Mouse (Mus musculus): Measurements from ENCODE around the gene Csrp2. TPM values are rescaled to one million over a fixed set of nuclear protein-coding genes. Genes with fewer than 3 reads are reported as not detected.

Csrp2 gene
- 275 and 290 TPM in 2 replicates for polyA plus RNA-seq (2016; fragmentation: Nextera tagmentation; extraction: Ambion mirVana)

DNA sequence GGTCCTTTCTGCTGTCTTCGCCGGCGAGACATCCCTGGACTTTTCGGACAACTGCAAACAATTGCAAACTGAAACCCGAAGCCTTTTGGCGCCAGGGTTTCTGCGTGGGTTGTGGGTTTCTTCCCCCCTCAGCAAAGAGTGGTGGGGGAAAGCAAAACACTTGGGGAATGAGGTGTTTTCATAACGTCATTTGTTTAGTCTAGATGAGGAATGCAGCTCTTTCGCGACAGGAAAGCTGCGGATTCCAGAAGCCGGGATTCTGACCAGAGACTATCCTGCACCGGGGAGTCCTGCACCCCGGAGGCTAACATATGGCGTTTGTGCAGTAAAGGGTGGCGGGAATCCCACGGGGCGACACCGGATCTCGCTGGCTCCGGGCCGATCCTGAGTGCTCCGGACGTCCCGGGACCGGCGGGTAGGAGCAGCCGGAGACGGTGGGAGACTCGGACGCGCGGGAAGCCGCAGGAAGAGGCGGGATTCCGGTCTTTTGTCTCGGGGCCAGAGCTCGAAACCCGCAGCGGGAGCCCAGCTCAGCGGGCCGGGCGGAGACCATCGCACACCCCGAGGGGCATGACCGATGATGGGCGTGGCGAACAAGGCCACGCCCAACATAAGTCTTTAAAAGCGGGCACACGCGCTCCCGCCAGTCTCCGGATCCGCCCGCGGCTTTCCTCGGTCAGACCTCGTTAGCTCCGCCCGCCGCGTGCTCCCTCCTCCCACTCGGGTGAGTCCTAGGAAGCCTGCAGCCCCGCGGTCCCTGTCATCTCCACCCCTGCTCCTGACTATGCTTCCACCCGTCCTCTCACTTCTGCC is at the start of gene Csrp2:
TSS of gene Csrp2 (plus strand) at position 259 of the 813 bp plus-strand sequence.
- WGBS = under 1% methylated on average over 67 of the region's 67 CpGs
- Histone ChIP-seq H3K27ac (replicated peaks) (peak within 1 kb of the TSS; percentile 99), H3K9me3 (no peaks in the 10 kb centered on the region), H3K4me3 (peak within 1 kb of the TSS; percentile 85), H3K36me3 (replicated peaks) (peaks cover 14% of the 10 kb centered on the region), H3K27me3 (replicated peaks; ENCODE audit: low read depth, poor library complexity, severe bottlenecking) (no peaks in the 10 kb centered on the region), H3K4me1 (peaks cover 56% of the 10 kb centered on the region)
- DNase-seq (ENCODE audit: low spot score) = peak; percentile 97

DNA sequence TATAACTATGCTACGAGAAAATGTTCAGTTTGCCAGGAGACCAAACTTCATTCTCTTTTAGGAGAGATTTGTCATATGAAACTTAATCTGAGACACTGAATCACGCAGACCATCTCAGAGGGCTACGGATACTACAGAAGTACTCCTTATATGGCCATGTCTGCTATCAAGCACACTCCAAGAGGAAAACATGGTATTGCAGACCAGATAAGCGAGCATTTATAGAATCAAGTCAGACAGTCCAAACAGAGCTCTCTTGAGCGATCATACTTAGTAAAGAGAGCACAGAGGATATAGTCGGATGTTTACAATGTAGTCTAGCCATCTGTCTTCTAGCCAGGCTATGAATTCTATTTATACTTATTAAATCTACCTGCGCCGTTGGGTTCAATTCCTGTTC is 44.7 kb upstream of the Csrp2 start:
- WGBS = 93% methylated on average over 8 of the region's 8 CpGs
- peaks cover 24% of the 10 kb centered on the region for H3K4me1 ChIP-seq
- H3K27me3 ChIP-seq (replicated peaks; ENCODE audit: low read depth, poor library complexity, severe bottlenecking) = no peaks in the 10 kb centered on the region
- H3K9me3 ChIP-seq = no peaks in the 10 kb centered on the region
- no peak overlapping the region for H3K27ac ChIP-seq (replicated peaks)
- H3K36me3 ChIP-seq (replicated peaks) = no peaks in the 10 kb centered on the region
- H3K4me3 ChIP-seq = no peak overlapping the region
- DNase-seq (ENCODE audit: low spot score) = no peak

DNA sequence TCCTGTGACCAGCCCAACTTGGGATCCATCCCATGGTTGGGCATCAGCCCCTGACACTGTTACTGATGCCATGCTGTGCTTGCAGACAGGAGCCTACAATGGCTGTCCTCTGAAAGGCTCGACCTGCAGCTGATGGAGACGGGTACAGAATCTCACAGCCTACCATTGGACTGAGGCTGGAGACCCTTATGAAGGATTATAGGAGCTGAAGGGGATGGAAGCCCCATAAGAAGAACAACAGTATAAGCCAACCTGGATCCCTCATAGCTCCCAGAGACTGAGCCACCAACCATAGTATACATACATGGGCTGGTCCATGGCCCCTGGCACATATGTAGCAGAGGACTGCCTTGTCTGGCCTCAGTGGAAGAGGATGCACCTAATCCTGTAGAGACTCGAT is 42.6 kb upstream of the Csrp2 start:
- Histone ChIP-seq H3K27ac (replicated peaks) (no peak overlapping the region), H3K4me3 (no peak overlapping the region), H3K4me1 (peaks cover 29% of the 10 kb centered on the region), H3K27me3 (replicated peaks; ENCODE audit: low read depth, poor library complexity, severe bottlenecking) (no peaks in the 10 kb centered on the region), H3K36me3 (replicated peaks) (no peaks in the 10 kb centered on the region), H3K9me3 (no peaks in the 10 kb centered on the region)
- DNase-seq (ENCODE audit: low spot score) = no peak
- WGBS = 90% methylated on average over 3 of the region's 3 CpGs

DNA sequence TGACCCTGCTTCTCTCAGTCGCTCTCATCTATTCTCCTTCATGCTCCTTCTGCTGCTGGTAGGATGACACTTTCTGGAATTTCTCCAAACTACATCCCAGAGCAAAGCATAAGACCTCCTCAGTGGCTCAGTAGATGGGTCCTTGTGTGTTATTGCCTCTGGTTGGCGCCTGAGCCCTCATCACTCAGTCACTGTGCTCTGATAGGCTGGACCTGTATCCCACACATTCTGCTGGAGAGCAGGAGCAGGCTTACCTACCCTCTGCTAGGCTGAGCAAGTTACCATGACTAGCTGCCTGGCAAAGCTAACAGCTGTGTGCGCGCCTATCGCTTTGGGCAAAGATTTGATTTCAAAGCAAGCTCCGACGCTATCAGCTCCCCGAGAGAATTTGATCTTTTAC is 41.7 kb upstream of the Csrp2 start:
- H3K4me3 ChIP-seq = no peak overlapping the region
- no peaks in the 10 kb centered on the region for H3K9me3 ChIP-seq
- H3K27me3 ChIP-seq (replicated peaks; ENCODE audit: low read depth, poor library complexity, severe bottlenecking) = no peaks in the 10 kb centered on the region
- peak; percentile 16 for DNase-seq (ENCODE audit: low spot score)
- 74% methylated on average over 8 of the region's 8 CpGs for WGBS
- peaks cover 29% of the 10 kb centered on the region for H3K4me1 ChIP-seq
- no peaks in the 10 kb centered on the region for H3K36me3 ChIP-seq (replicated peaks)
- peak overlapping the region; percentile 78; the same call in 1 of the 2 replicates for H3K27ac ChIP-seq (replicated peaks)

DNA sequence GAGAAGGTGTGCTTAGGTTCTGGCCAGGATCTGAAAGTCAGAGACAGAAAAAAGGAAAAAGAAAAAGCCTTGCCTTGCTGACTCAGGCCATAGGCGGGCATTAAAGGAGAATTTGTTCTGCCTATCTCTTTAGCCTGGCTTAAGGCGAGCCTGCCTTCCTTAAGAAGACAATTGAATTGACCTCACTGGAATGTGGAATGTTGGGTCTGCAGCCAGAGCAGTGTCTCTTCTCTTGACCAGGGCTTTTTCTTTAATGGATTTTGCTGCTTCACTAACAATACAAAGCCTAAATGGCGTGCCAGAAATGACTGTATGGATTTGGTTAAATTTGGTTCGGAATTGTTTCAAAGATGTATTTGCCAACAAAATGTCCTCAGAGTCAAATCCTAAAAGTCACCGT is 40.9 kb upstream of the Csrp2 start:
- peak; percentile 23 for DNase-seq (ENCODE audit: low spot score)
- peak overlapping the region; percentile 78 for H3K27ac ChIP-seq (replicated peaks)
- H3K36me3 ChIP-seq (replicated peaks) = no peaks in the 10 kb centered on the region
- no peaks in the 10 kb centered on the region for H3K27me3 ChIP-seq (replicated peaks; ENCODE audit: low read depth, poor library complexity, severe bottlenecking)
- H3K9me3 ChIP-seq = no peaks in the 10 kb centered on the region
- 31% methylated on average over 5 of the region's 5 CpGs for WGBS
- no peak overlapping the region for H3K4me3 ChIP-seq
- H3K4me1 ChIP-seq = peaks cover 29% of the 10 kb centered on the region

DNA sequence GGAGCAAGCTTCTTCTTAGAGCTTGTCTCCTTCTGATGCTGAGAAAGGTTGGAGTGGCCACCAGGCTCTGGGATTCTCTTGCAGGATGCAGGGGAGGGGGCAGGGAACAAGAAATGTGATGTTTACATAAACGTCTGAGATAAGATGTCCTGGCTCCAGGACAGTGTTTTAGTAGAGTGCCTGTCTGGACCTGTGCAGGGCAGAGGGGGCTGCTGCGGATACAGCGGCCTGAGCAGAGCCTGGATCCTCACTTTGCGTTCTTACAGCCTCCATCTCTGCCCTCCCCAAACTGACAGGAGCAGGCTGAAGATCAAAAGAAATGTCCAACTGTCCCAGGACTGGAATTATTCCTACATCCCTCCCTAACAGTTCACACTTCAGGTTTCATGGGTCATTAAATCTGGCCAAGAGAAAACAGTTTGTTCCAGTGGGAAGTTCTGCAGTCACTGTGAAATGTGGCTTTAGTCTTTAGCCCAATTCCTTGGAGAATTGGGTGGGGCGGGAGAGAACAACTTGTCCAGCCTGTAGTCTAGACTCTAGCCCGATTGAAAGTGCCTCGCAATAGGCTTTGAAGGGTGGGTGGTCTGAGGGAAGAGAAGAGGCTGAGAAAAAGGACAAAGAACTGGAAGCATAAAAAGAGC is 40.0 kb upstream of the Csrp2 start:
- DNase-seq (ENCODE audit: low spot score) = peak; percentile 42

DNA sequence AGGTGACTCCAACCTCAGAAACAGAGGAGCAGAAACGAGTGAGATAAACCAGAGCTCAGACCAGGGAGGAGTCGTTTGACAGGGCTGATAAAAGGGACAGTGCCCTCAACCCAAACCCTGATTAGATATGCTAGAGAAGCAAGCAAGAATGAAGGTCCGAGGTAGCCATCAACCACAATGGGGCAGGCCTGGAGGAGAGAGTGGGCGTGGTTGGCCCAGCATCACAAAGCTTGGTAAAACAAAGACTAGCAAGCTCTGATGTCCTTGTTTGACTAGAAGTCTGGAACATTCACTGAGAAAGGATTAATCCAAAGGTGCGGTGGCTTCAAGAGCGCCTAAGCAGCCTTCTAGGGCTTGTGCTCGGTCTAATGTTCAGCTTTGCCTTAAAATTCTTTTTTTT is 38.2 kb upstream of the Csrp2 start:
- Histone ChIP-seq H3K9me3 (no peaks in the 10 kb centered on the region), H3K36me3 (replicated peaks) (no peaks in the 10 kb centered on the region), H3K4me3 (no peak overlapping the region), H3K27me3 (replicated peaks; ENCODE audit: low read depth, poor library complexity, severe bottlenecking) (no peaks in the 10 kb centered on the region), H3K4me1 (peaks cover 27% of the 10 kb centered on the region), H3K27ac (replicated peaks) (no peak overlapping the region)
- 80% methylated on average over 7 of the region's 7 CpGs for WGBS
- DNase-seq (ENCODE audit: low spot score) = no peak

More for the DNA sequence above, 40.0 kb upstream of the Csrp2 start:
- 24% methylated on average over 7 of the region's 7 CpGs for WGBS
- peak overlapping the region; percentile 78 for H3K27ac ChIP-seq (replicated peaks)
- H3K27me3 ChIP-seq (replicated peaks; ENCODE audit: low read depth, poor library complexity, severe bottlenecking) = no peaks in the 10 kb centered on the region
- no peaks in the 10 kb centered on the region for H3K9me3 ChIP-seq
- no peaks in the 10 kb centered on the region for H3K36me3 ChIP-seq (replicated peaks)
- 0 out of 2 replicates have a peak overlapping the region, but pooled peaks have one; percentile 0 for H3K4me3 ChIP-seq
- H3K4me1 ChIP-seq = peaks cover 27% of the 10 kb centered on the region

DNA sequence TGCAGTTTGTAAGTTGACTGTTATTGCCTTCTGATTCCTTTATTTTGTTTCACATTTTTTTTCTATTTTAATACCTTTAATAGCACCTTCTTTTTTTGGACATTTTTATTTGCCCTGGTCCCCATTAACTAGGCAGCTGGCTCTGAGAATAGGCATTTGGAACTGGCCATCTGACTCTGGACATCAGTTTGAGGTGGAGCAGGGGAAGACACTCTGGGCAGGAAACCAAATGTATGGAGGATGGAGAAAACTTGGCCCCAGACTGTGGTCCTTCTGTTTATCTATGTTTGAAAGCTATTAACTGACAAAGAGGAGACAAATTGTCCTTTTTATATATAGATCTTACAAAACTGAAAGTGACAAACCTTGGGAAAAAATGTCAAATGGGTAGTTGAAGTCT is 36.9 kb upstream of the Csrp2 start:
- H3K4me1 ChIP-seq = peaks cover 26% of the 10 kb centered on the region
- H3K27me3 ChIP-seq (replicated peaks; ENCODE audit: low read depth, poor library complexity, severe bottlenecking) = no peaks in the 10 kb centered on the region
- DNase-seq (ENCODE audit: low spot score) = no peak
- no peak overlapping the region for H3K4me3 ChIP-seq
- no peaks in the 10 kb centered on the region for H3K36me3 ChIP-seq (replicated peaks)
- H3K27ac ChIP-seq (replicated peaks) = no peak overlapping the region
- H3K9me3 ChIP-seq = no peaks in the 10 kb centered on the region

DNA sequence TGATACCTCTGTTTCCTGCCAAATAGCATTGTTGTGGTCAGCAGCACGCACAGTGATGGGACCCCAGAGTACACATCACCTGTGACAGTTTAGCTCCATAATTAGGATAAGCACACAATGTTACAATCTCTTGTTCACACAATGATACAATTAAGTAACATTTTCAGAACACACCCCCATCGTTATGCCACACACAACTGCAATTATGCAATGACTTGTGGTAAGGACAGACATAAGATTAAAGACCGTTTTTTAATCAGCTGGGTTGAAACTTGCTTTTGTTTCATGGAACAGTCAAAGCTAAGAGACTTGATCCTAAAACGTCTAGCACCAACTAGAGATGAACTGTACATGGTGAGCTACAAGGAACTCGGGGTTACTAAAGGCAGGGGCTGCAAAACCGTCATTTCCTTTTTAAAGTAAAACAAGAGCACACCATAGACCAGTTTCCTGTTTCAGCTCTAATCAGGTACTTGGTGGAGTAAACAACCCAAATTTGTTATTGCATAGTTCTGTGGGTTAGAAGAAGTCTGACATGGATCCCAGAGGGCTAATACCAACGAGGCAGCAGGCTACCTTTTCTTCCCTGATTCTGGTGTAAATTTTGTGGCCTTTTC is 28.8 kb upstream of the Csrp2 start:
- H3K4me3 ChIP-seq = no peak overlapping the region
- no peaks in the 10 kb centered on the region for H3K4me1 ChIP-seq
- no peak for DNase-seq (ENCODE audit: low spot score)
- H3K36me3 ChIP-seq (replicated peaks) = no peaks in the 10 kb centered on the region
- no peaks in the 10 kb centered on the region for H3K9me3 ChIP-seq
- 66% methylated on average over 7 of the region's 7 CpGs for WGBS
- H3K27ac ChIP-seq (replicated peaks) = no peak overlapping the region
- no peaks in the 10 kb centered on the region for H3K27me3 ChIP-seq (replicated peaks; ENCODE audit: low read depth, poor library complexity, severe bottlenecking)

DNA sequence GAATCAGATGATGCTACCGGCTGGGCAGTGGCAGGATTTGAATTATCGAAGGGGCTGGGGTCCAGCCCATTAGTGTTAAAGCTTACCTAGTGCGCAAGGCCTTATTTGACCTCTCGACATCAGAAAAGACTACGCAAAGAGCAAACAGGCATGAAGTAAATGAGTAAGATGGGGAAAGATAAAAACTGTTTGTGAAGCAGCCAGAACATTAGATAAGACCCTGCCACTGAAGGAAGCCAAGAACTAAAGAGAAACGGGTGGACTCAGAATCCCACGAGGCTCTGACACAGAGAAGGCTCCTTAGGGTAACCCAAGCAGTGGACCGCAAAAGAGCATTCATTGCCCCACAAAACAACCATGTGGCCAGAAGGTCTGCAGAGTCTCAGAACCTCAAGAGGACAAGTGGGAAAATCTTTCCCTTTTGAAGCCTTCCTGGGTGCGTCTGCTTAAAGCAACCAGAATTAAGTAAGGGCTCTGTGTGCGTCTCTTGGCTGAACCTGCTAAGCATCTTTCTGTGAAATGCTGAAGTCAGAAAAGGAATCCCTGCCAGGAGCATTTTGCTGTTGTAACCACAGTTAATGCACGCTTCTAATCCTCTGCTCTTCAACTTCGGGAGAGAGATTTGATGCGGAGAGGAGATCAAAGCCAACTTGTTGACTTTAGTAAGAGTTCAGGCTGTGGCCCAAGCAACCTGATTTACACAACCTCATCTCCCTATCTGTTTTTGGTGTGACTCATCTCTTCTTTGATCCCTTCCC is 19.7 kb upstream of the Csrp2 start:
- WGBS = 72% methylated on average over 13 of the region's 13 CpGs
- DNase-seq (ENCODE audit: low spot score) = no peak
- H3K27ac ChIP-seq (replicated peaks) = no peak overlapping the region

DNA sequence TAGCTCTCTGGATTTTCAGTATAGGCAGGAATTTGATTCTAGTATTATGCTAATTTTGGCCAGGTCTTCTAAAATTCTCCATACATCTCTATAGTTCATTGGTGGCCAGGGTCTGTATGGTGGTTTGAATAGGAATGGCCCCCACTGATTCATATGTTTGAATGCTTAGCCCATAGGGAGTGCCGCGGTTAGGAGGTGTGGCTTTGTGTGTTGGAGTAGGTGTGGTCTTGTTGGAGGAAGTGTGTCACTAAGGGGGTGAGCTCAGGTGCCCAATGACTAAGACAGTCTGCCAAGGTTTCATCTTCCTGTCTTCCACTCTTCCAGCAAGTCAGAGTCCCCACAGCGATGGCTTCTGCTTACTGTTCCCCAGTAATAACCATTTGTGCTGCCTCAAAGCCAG is 15.7 kb upstream of the Csrp2 start:
- no peaks in the 10 kb centered on the region for H3K9me3 ChIP-seq
- H3K27me3 ChIP-seq (replicated peaks; ENCODE audit: low read depth, poor library complexity, severe bottlenecking) = no peaks in the 10 kb centered on the region
- no peaks in the 10 kb centered on the region for H3K36me3 ChIP-seq (replicated peaks)
- no peak for DNase-seq (ENCODE audit: low spot score)
- no peak overlapping the region for H3K27ac ChIP-seq (replicated peaks)
- no peaks in the 10 kb centered on the region for H3K4me1 ChIP-seq
- H3K4me3 ChIP-seq = no peak overlapping the region
- 93% methylated on average over 3 of the region's 3 CpGs for WGBS

More for the DNA sequence above, 19.7 kb upstream of the Csrp2 start:
- Histone ChIP-seq H3K36me3 (replicated peaks) (no peaks in the 10 kb centered on the region), H3K4me3 (no peak overlapping the region), H3K4me1 (no peaks in the 10 kb centered on the region), H3K27me3 (replicated peaks; ENCODE audit: low read depth, poor library complexity, severe bottlenecking) (no peaks in the 10 kb centered on the region), H3K9me3 (no peaks in the 10 kb centered on the region; the same call in 1 of the 2 replicates)

DNA sequence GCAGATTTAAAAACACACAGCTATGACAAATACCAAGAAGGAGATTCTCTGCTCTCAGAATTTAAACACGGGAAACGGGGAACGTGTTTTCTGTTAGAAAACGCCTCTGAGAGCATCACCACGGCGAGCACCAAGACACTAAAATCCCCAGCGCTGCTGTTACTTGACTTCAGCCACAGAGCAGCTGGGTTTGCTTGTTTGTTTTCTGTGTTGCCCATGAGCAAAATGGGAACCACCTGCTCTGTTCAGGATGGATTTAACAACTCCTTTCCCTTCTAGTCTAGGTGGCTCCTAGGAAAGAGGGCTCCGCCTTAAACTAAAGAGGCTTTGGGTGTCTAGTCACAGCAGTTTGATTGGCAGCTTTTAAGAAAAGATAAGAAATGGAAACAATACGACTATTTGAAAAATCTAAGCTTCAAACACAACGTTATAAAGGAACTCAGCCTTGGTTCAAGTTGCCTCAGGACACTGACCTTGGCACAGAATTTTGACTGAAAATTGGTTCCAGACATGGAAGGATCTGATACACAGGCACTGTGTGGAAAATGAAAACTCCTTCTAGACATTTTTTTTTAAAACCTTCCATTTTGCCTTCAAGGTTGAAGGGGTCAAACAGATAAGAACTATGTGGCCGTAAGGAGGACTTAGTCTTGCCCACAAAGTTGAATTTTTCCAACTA is 2.8 kb upstream of the Csrp2 start:
- H3K36me3 ChIP-seq (replicated peaks) = no peaks in the 10 kb centered on the region
- peak overlapping the region; percentile 72 for H3K27ac ChIP-seq (replicated peaks)
- H3K4me3 ChIP-seq = peak overlapping the region; percentile 5; the same call in 1 of the 2 replicates
- H3K4me1 ChIP-seq = peaks cover 37% of the 10 kb centered on the region
- WGBS = 42% methylated on average over 11 of the region's 11 CpGs
- H3K9me3 ChIP-seq = no peaks in the 10 kb centered on the region
- H3K27me3 ChIP-seq (replicated peaks; ENCODE audit: low read depth, poor library complexity, severe bottlenecking) = no peaks in the 10 kb centered on the region
- DNase-seq (ENCODE audit: low spot score) = peak; percentile 62

Data from embryonic facial prominence, embryonic 10.5 days (tissue).